ENCODE assay signal across 21 mouse cellular contexts in the genomic region with DNA sequence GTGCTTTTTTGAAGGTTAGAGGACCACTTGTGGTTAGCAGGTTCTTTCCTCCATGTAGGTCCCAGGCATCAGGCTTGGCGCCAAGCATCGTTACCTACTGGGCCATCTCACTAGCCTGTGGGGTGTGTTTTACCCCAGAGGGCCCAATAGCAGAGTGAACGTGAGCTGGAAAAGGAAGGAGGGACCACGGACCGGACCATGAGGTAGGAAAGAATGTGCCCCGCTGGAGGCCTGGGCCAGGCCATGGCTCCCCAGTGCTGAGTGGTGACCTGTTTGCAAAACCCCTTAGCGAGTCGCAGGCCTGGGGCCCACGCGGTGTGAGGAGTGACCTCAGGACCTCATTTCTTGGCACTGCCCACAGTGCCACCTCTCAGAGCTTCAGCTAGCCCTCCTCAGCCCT. TPM values are rescaled to one million over a fixed set of nuclear protein-coding genes. Genes with fewer than 3 reads are reported as not detected.
DNase-seq lines count a peak whose midpoint lies in the region; ATAC-seq and TF ChIP-seq lines count a peak whose summit lies in the region.
"Had no signal": no experiment of that assay in that cellular context is flagged by ENCODE, and none has a peak within 500 bp of the region (broad histone marks: within the 10 kb centered on the region; RNA-seq: fewer than 3 reads in every experiment).

No protein-coding gene starts in this region.

- peaks cover 61% of the 10 kb centered on the region for H3K36me3 ChIP-seq in heart, embryonic 15.5 days
- no peaks in the 10 kb centered on the region for H3K36me3 ChIP-seq in E14TG2a.4 (ENCODE audit: insufficient read depth, low read length)

- H3K4me3 ChIP-seq in heart, embryonic 15.5 days, result no peak overlapping the region
- H3K4me3 ChIP-seq in layer of hippocampus, adult 2 months, result no peak overlapping the region
- peak overlapping the region; percentile 60 for H3K4me3 ChIP-seq in E14TG2a.4 (replicated peaks; ENCODE audit: low read length)
- H3K4me3 ChIP-seq: embryonic facial prominence, embryonic 15.5 days; gastrocnemius, adult 2 months; heart, embryonic 10.5 days; hindbrain, embryonic 10.5 days; intestine, embryonic 15.5 days had no signal

- H3K4me2 ChIP-seq in heart, embryonic 15.5 days, result no peak overlapping the region
- H3K4me2 ChIP-seq: embryonic facial prominence, embryonic 15.5 days; intestine, embryonic 15.5 days had no signal

- 0 out of 2 replicates have a peak, but pooled peaks have one; percentile 7 for ATAC-seq in heart, embryonic 15.5 days (replicated peaks; ENCODE audit: insufficient number of reproducible peaks, insufficient read depth, low FRiP score, low read depth)
- ATAC-seq: activated CD4-positive, CD25-positive, alpha-beta regulatory T cell, adult 4 months; forebrain, embryonic 14.5 days; hindbrain, embryonic 16.5 days; intestine, embryonic 15.5 days had no signal

- 91% methylated on average over 10 of the region's 10 CpGs for WGBS in heart, embryonic 15.5 days

- no peaks in the 10 kb centered on the region for H3K27me3 ChIP-seq in heart, embryonic 15.5 days
- peaks cover 57% of the 10 kb centered on the region for H3K27me3 ChIP-seq in E14TG2a.4 (ENCODE audit: insufficient read depth, low read length)
- H3K27me3 ChIP-seq: embryonic facial prominence, embryonic 15.5 days; intestine, embryonic 15.5 days had no signal

- H3K4me1 ChIP-seq in heart, embryonic 15.5 days (replicated peaks), result peaks cover 7% of the 10 kb centered on the region
- peaks cover 46% of the 10 kb centered on the region for H3K4me1 ChIP-seq in E14TG2a.4 (replicated peaks; ENCODE audit: low read depth, low read length)

- no peak for DNase-seq in heart, adult 9 months (ENCODE audit: low spot score in 2 of 2)
- DNase-seq in layer of hippocampus, adult 2 months (ENCODE audit: low spot score in 2 of 2), result no peak
- DNase-seq in layer of hippocampus, adult 9-11 months, result no peak
- DNase-seq in kidney, postnatal 14 days, result peak; percentile 38
- no peak for DNase-seq in natural killer cell, adult 2 months (ENCODE audit: low spot score in 2 of 2)
- DNase-seq: adrenal gland, postnatal 10 days; cerebellum, adult 18-20 months; cerebellum, postnatal 25 days; embryo, embryonic 11 days; thymus, adult 18-20 months had no signal

- H3K27ac ChIP-seq in heart, embryonic 15.5 days, result no peak overlapping the region
- H3K27ac ChIP-seq in layer of hippocampus, adult 2 months, result peak overlapping the region; percentile 75
- H3K27ac ChIP-seq: embryonic facial prominence, embryonic 15.5 days; heart, embryonic 10.5 days; hindbrain, embryonic 10.5 days; intestine, embryonic 15.5 days; macrophage had no signal

- no peaks in the 10 kb centered on the region for H3K9me3 ChIP-seq in heart, embryonic 15.5 days (replicated peaks)
- H3K9me3 ChIP-seq in E14TG2a.4 (ENCODE audit: low read length), result no peaks in the 10 kb centered on the region
- H3K9me3 ChIP-seq: embryonic facial prominence, embryonic 15.5 days; heart, embryonic 10.5 days; hindbrain, embryonic 10.5 days; intestine, embryonic 15.5 days had no signal

- no peak overlapping the region for H3K9ac ChIP-seq in heart, embryonic 15.5 days
- H3K9ac ChIP-seq: embryonic facial prominence, embryonic 15.5 days; intestine, embryonic 15.5 days had no signal

- no peak for TF ChIP-seq CTCF in layer of hippocampus, adult 2 months (conservative IDR thresholded peaks at IDR 0.05)
- TF ChIP-seq CTCF in E14TG2a.4 (conservative IDR thresholded peaks at IDR 0.05; ENCODE audit: low read length), result no peak

RNA-seq across cellular contexts. Expression of a gene that starts 28.9 kb away (rescaled TPM):
- 84.9 and 94.3 TPM in 2 replicates for polyA plus RNA-seq in heart, embryonic 15.5 days (2015; fragmentation: Nextera tagmentation; extraction: Ambion mirVana)
- total RNA-seq in layer of hippocampus, adult 2 months (2021), result 10 to 100 TPM; 56.4 to 61.1 TPM
